Mouse (Mus musculus): ENCODE results near the gene Lbx1. TPM values are rescaled to one million over a fixed set of nuclear protein-coding genes. Genes with fewer than 3 reads are reported as not detected.

Lbx1 gene
- polyA plus RNA-seq, 1 experiment from 2014 or later, result 0.64 TPM

DNA sequence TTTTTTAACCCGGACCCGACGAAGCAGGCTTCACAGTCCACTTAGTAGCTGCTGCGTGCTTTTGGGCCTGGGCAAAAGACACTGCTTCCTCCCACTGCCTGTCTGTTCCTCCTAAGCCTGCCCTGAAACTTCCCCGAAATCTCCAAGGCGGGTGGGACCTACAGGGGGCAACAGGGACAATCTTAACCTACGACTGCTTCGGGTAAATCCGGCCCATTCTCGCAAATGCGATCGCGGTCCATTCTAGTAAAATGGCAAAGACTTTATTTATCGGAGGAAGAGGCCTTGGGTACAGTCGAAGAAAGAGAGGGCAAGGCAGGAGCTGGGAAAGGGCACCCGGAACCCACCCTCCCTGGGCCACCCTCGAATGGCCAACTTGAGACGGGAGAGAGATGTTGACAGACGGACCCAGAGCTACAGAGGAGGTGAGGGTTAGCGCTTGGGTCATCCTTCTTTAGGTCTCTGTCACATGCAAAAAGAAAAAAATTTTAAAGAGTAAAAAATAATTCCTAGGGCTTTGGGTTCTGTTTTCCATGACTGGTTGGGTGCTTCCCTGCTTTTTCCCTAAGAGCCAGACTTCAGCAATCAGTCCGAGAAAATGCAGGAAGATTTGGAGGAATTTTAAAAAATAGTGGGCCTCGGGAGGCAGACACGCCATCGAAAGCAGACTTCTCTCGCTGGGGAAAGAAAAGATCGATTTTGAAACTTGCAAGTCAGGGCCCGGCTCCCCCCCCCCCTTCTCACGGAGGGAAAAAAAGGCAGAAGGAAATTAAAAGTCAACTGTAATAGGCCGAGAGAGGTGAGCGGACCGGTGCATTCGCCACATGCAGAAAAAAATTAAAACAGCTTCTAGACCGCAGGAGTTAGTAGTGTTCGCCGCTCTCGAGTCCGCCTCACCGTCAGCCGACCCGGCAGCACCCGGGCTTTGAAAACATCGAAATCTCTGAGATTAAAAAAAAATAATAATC, 2.9 kb downstream of the Lbx1 start:
- Histone ChIP-seq H3K27me3 (peaks cover 97% of the 10 kb centered on the region), H3K4me2 (peak overlapping the region; percentile 27; the same call in 1 of the 2 replicates), H3K4me3 (peak overlapping the region; percentile 36), H3K9ac (no peak overlapping the region), H3K27ac (no peak overlapping the region), H3K4me1 (peaks cover 60% of the 10 kb centered on the region), H3K9me3 (no peaks in the 10 kb centered on the region), H3K36me3 (no peaks in the 10 kb centered on the region)
- no peak for ATAC-seq (ENCODE audit: insufficient number of reproducible peaks, low FRiP score, low TSS enrichment, low read depth)
- WGBS, result 2% methylated on average over 42 of the region's 42 CpGs

DNA sequence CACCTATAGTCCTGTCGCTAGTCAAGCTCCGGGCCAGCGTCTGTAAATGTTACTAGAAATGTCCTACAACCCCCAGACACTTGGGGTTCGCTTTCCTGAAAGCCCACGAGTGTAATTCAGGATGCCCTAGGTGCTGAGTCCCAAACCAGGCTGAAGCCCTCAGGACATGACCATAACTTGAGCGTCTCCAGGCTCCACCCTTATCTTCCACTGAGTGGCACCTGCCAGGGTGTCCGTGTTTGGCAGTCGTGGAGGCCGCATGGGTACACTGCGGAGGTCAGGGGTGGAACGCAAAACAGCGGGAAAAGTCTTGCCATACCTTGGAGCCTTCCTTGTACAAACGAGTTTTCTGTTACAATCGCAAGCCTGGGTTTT, 3.6 kb downstream of the Lbx1 start:
- under 1% methylated on average over 14 of the region's 14 CpGs for WGBS
- Histone ChIP-seq H3K9ac (no peak overlapping the region), H3K36me3 (no peaks in the 10 kb centered on the region), H3K4me2 (peak overlapping the region; percentile 41), H3K4me1 (peaks cover 59% of the 10 kb centered on the region), H3K9me3 (no peaks in the 10 kb centered on the region), H3K27me3 (peaks cover 97% of the 10 kb centered on the region), H3K27ac (no peak overlapping the region), H3K4me3 (peak overlapping the region; percentile 27)
- ATAC-seq (ENCODE audit: insufficient number of reproducible peaks, low FRiP score, low TSS enrichment, low read depth), result no peak

DNA sequence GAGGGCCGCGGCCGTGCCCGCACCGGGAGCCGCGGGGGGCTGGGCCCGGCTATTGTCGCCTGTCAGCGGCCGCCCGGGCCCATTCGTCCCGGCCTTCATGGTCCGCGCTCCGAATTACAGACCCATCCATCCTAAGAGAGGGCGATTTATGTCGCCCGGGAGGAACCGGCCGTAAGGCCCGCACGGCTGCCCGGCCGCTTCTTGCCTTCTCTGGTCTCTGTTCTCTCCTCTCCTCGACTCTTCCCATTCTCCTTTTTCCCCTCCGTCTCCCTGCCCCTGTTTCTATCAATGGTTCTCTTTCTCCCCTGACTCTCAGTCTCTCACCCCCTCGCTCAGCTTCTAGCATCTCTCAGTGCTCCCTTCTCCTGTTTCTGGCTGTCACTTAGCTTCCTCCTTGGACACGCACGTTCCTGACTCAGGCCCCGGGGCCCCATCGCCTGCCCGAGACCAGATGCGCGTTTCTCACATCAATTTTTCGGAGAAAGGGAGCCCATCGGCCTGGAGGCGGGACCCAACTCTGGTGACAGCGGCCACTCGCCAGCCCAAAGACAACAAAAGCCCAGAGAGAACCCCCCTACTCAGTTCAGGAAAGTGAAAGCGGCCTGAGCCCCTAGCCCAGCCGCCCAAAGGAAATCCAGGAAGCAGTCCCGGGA, 4.1 kb downstream of the Lbx1 start:
- no peaks in the 10 kb centered on the region for H3K9me3 ChIP-seq
- no peak overlapping the region for H3K9ac ChIP-seq
- peak overlapping the region; percentile 41 for H3K4me2 ChIP-seq
- whole genome bisulfite sequencing, result under 1% methylated on average over 44 of the region's 44 CpGs
- peaks cover 54% of the 10 kb centered on the region for H3K4me1 ChIP-seq
- H3K4me3 ChIP-seq, result peak overlapping the region; percentile 27
- H3K27me3 ChIP-seq, result peaks cover 97% of the 10 kb centered on the region
- ATAC-seq (ENCODE audit: insufficient number of reproducible peaks, low FRiP score, low TSS enrichment, low read depth), result no peak
- H3K36me3 ChIP-seq, result no peaks in the 10 kb centered on the region
- no peak overlapping the region for H3K27ac ChIP-seq

DNA sequence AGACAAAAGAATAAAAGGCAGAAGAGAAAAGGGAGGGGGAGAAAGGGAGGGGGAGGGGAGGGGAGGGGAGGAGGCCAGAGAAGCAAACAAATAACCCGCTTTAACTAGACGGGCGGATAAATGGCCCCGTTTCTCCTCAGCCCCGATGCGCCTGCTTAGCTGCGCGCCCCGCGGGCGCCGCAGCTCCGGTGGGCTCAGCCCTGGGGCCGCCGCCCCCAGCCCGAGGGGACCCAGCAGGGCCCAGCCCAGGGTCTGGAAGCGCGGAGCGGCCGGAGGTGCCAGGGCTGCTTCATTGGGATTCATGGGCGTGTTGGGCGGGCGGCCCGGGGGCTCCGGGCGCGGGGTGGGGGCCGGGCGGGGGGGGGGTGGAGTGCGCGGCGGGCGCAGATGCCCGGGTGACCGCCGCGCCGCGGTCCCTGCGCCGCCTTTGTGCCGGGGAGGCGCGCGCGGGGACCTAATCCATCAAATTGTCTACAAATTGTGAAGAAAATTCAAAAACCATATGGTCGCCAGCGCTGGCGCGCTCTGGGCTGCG, 4.7 kb downstream of the Lbx1 start:
- Histone ChIP-seq H3K4me1 (peaks cover 50% of the 10 kb centered on the region), H3K27me3 (peaks cover 97% of the 10 kb centered on the region), H3K4me3 (peak overlapping the region; percentile 27), H3K9ac (no peak overlapping the region), H3K36me3 (no peaks in the 10 kb centered on the region), H3K9me3 (no peaks in the 10 kb centered on the region), H3K27ac (no peak overlapping the region), H3K4me2 (peak overlapping the region; percentile 41)
- under 1% methylated on average over 39 of the region's 51 CpGs for WGBS
- no peak for ATAC-seq (ENCODE audit: insufficient number of reproducible peaks, low FRiP score, low TSS enrichment, low read depth)

DNA sequence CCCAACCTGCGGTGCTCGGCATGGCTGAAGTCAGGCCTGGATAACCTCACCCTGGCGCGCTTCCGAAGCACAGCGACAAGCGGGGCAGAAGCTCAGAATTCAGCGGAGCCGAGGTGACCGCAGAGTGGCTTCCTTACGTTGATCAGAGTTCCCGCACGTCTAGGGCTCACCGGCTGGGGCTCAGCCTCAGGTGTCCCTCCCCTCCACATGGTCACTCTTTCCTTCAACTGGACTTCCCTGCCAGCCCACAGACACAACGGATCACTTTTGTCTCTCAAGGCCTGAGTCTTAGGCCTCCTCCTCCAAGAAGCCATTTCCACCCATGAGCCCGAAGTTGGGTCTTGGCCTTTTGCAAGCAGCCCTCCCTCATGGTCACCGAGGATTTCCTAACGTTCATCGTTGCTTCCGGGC, 5.4 kb downstream of the Lbx1 start:
- Histone ChIP-seq H3K9me3 (no peaks in the 10 kb centered on the region), H3K4me3 (peak overlapping the region; percentile 18; the same call in 1 of the 2 replicates), H3K36me3 (no peaks in the 10 kb centered on the region), H3K4me1 (peaks cover 49% of the 10 kb centered on the region), H3K27me3 (peaks cover 98% of the 10 kb centered on the region), H3K4me2 (no peak overlapping the region), H3K27ac (no peak overlapping the region), H3K9ac (no peak overlapping the region)
- ATAC-seq (ENCODE audit: insufficient number of reproducible peaks, low FRiP score, low TSS enrichment, low read depth), result no peak
- WGBS, result 3% methylated on average over 20 of the region's 20 CpGs

DNA sequence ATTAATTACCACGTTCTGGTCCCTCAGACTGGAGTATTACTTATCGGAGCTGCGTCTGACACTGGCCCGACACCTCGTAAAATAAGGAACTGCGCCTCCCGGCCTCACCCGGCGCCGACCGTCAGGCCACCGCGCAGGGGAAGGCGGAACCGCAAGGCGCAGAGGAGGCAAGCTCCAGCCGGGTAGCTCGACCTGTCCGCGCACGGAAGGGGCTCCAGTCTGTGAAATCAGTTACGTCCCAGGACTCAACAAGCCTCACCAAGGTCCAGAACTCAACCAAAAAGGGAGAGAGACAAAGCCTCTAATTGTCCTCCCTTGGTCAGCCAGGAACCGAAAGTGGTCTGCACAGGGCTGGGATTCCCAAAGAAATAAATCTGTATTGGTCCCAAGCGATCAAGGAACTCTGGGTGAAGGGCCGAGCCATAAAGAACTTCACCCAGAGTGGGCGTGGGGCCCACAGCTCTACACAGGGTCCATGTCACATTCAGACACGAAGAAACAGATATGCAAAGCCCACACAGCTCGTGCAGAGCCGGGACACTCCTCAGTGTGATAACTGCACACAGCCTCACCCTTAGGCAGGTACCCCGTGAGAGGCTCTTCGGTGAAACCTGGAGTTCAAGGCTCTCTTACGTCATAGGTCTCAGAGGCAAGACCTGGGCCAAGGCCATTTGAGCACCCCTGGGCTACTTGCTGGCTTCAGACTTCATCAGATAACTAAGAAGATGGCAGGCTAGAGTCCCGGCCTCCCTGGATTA, 6.1 kb downstream of the Lbx1 start:
- Histone ChIP-seq H3K4me3 (peak overlapping the region; percentile 18), H3K27me3 (peaks cover 98% of the 10 kb centered on the region), H3K27ac (no peak overlapping the region), H3K9me3 (no peaks in the 10 kb centered on the region), H3K4me2 (peak overlapping the region; percentile 15; the same call in 1 of the 2 replicates), H3K9ac (no peak overlapping the region), H3K4me1 (peaks cover 47% of the 10 kb centered on the region), H3K36me3 (no peaks in the 10 kb centered on the region)
- ATAC-seq (ENCODE audit: insufficient number of reproducible peaks, low FRiP score, low TSS enrichment, low read depth), result no peak
- WGBS, result under 1% methylated on average over 33 of the region's 33 CpGs

DNA sequence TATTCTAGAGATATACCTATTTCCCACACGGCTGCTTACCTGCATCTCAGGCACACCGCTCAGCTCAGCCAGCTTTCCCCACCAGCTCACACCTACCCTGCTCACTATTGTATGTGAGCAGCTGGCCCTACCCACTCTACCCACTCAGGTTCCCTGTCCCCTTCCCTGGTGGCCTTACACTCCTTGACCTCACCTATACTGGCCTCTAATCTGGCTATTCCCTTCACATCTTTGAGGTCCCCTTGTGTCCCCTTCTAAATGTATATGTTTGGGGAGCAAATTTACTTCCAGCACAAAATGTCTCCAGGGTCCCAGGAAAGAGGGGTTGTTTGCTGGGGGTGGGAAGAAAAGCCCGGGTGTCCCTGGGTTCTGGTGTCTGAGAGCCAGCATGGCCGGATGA, 6.8 kb downstream of the Lbx1 start:
- Histone ChIP-seq H3K36me3 (no peaks in the 10 kb centered on the region), H3K4me3 (peak overlapping the region; percentile 18; the same call in 1 of the 2 replicates), H3K27me3 (peaks cover 98% of the 10 kb centered on the region), H3K4me1 (peaks cover 50% of the 10 kb centered on the region), H3K9me3 (no peaks in the 10 kb centered on the region), H3K27ac (no peak overlapping the region), H3K9ac (no peak overlapping the region), H3K4me2 (no peak overlapping the region)
- WGBS, result 12% methylated on average over 4 of the region's 4 CpGs
- no peak for ATAC-seq (ENCODE audit: insufficient number of reproducible peaks, low FRiP score, low TSS enrichment, low read depth)

DNA sequence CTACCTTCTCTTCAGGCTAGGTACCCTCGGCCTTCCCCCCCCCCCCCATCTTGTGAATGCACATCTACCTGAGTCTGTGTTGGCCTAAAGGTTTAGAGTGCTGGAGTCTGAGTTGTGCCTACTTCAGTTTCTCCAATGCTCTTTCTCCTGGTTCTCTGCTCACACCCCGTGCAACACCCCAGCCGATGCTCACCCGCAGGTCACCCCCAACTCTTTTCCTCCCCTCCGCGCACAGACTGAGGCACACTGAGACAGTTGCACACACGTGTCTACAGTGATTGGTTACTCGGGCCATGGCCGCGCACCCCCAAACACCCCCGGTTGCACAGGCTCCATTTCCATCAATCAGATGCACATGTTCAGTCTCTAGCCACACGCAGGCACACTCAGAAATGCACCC, 7.5 kb downstream of the Lbx1 start:
- 7% methylated on average over 12 of the region's 12 CpGs for WGBS
- no peak overlapping the region for H3K4me2 ChIP-seq
- peaks cover 49% of the 10 kb centered on the region for H3K4me1 ChIP-seq

DNA sequence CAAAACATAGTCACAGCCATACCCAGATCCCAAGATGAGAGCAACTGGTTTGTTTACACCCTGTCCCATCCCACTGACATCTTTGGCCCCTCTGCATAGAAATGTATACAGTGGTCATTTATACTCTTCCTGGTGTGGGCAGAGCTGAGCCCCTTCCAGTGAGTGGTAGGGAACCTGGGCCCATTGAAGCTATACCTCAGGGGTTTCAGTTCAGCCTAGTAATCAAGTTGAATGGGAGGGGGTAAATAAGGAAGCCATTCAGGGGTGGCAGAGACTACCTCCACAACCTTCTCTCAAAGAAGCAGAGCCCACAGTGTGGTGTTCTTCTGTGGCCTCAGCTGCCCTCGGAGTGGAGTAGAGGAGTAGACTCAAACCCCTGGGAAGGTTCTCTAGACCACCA, 7.9 kb downstream of the Lbx1 start:
- Histone ChIP-seq H3K27me3 (peaks cover 98% of the 10 kb centered on the region), H3K9ac (no peak overlapping the region), H3K36me3 (no peaks in the 10 kb centered on the region), H3K9me3 (no peaks in the 10 kb centered on the region), H3K27ac (no peak overlapping the region), H3K4me3 (no peak overlapping the region), H3K4me2 (no peak overlapping the region), H3K4me1 (peaks cover 49% of the 10 kb centered on the region)
- WGBS, result 12% methylated on average over 1 of the region's 1 CpGs
- ATAC-seq (ENCODE audit: insufficient number of reproducible peaks, low FRiP score, low TSS enrichment, low read depth), result no peak

More for the DNA sequence above, 7.5 kb downstream of the Lbx1 start:
- Histone ChIP-seq H3K4me3 (no peak overlapping the region), H3K27ac (no peak overlapping the region), H3K9ac (no peak overlapping the region), H3K27me3 (peaks cover 98% of the 10 kb centered on the region), H3K36me3 (no peaks in the 10 kb centered on the region), H3K9me3 (no peaks in the 10 kb centered on the region)
- no peak for ATAC-seq (ENCODE audit: insufficient number of reproducible peaks, low FRiP score, low TSS enrichment, low read depth)

DNA sequence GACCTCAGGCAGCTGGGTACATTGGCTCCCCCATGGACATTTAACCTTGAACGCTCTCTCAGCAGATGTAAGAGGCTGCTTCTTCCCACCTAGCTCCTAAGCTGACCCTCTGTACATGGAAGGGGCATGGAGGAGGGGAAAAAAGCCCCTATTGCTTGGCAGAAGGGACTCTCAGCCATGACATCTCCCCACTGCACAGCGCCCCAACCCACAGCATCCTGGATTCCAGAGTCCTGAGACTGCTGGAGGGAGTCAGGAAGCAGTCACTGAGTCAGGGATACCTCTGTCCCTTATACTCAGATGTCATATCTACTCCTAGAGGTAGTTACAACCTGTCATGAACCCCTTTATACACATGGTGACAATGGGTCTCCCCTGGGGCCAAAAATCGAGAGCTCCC, 8.6 kb downstream of the Lbx1 start:
- H3K4me2 ChIP-seq, result no peak overlapping the region
- no peak for ATAC-seq (ENCODE audit: insufficient number of reproducible peaks, low FRiP score, low TSS enrichment, low read depth)

DNA sequence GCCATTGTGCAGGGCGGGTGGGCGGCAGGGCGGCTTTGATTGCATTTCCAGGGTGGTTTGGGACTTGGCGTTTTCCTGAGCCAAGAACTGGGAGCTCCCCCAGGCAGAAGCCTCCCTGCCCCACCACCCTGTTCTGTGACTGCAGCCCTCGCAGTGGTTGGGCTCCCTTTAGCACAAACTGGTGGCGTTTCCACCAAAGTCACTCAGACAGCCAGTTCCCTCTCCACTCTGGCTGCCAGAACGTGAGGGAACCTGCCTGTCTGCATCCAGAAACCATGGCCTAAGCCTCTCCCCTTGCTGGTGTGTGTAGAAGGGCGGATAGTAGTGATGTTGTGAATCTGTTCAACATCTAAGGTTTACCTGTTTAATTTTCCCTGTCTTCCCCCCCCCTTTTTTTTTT, 9.4 kb downstream of the Lbx1 start:
- 11% methylated on average over 8 of the region's 8 CpGs for WGBS
- H3K9me3 ChIP-seq, result no peaks in the 10 kb centered on the region
- H3K36me3 ChIP-seq, result no peaks in the 10 kb centered on the region
- peaks cover 98% of the 10 kb centered on the region for H3K27me3 ChIP-seq
- H3K4me2 ChIP-seq, result no peak overlapping the region
- peaks cover 44% of the 10 kb centered on the region for H3K4me1 ChIP-seq
- H3K4me3 ChIP-seq, result no peak overlapping the region
- no peak overlapping the region for H3K9ac ChIP-seq
- no peak for ATAC-seq (ENCODE audit: insufficient number of reproducible peaks, low FRiP score, low TSS enrichment, low read depth)
- no peak overlapping the region for H3K27ac ChIP-seq

More for the DNA sequence above, 8.6 kb downstream of the Lbx1 start:
- Histone ChIP-seq H3K4me3 (no peak overlapping the region), H3K36me3 (no peaks in the 10 kb centered on the region), H3K27me3 (peaks cover 98% of the 10 kb centered on the region), H3K9ac (no peak overlapping the region), H3K4me1 (peaks cover 49% of the 10 kb centered on the region), H3K27ac (no peak overlapping the region), H3K9me3 (no peaks in the 10 kb centered on the region)
- 9% methylated on average over 3 of the region's 3 CpGs for WGBS

All from limb, embryonic 15.5 days (tissue).